Mouse (Mus musculus) gastrocnemius, postnatal 36 days (tissue): ENCODE data around the gene Mindy4. TPM values are rescaled to one million over a fixed set of nuclear protein-coding genes. Genes with fewer than 3 reads are reported as not detected.

Source experiments
- DNase-seq, 2 experiments: peaks; one replicate each; pipeline ENCODE4 v3.0.0; 2022
- intact Hi-C: fragments of 180-260 bp; cut with DNase I; formaldehyde crosslinking; loops from one replicate; pipeline ENCODE4 v1.15.1; 2025
- microRNA-seq, 2 experiments: library from miRNA; unstranded; fragments of <30 nt; microRNA quantifications; one replicate each; pipeline ENCODE4 v1.2.0; 2021
- total RNA-seq, 2 experiments: library from RNA; stranded (reverse); gene quantifications; 2 replicates each; pipeline ENCODE4 v1.2.3; 2021

Gene Mindy4
- total RNA-seq, 2 experiments from 2014 or later, result 3.0 to 3.4 TPM

DNA sequence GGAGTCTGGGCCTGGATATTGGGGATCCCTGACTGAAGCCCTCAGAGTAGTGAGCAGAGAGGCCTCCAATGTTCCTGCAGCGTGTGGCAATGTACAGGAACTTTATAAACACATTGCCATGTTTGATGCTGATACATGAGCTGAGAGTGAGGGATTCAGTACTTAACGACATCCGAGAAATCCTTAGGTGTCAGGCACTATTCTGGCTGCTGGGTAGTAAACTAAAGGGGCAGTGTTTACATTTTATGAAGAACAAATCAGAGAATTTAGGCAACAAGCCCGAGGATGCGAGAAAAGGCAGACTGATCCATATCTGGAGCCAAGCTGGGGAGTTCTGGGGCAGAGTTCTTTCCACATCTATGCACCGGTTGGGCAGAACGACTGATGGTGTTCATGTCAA is 152.4 kb downstream of the Mindy4 start:
- no peak for DNase-seq
- intact Hi-C loops, result no loop called here

DNA sequence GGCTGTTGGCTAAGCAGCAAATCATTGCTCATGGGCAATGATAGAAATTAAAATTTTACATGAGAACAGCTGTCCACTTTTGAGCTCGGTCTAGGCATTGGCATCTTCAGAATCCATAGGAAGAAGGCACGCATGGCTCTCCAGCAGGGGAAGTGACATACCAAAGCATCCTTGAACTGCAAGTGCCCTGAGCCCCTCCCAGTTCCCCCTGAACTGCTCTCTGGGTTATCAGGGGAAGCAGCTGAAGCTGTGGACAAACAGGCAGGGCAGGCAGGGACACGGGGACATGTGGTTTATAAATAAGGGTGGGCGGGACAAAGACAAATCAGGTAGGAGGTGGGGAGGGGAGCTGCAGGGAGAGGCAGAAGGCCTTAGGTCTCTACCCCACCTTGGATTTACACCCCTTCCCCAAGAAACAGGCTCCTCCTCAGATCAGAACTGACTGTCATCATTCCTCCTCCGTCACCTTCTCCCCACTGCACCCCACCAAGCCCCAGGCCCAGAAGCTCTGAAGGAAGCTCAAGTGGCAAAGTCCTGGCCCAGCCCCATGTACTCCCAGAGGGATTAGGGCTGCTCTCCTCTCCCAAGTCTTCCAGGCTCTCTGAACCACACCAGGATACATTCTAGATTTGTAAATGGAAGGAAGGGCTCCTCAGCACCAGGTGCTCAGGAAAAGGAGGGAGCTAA is 153.0 kb downstream of the Mindy4 start:
- DNase-seq, result peak in 1 of 2 experiments; percentile 21
- intact Hi-C loops, result no loop called here

DNA sequence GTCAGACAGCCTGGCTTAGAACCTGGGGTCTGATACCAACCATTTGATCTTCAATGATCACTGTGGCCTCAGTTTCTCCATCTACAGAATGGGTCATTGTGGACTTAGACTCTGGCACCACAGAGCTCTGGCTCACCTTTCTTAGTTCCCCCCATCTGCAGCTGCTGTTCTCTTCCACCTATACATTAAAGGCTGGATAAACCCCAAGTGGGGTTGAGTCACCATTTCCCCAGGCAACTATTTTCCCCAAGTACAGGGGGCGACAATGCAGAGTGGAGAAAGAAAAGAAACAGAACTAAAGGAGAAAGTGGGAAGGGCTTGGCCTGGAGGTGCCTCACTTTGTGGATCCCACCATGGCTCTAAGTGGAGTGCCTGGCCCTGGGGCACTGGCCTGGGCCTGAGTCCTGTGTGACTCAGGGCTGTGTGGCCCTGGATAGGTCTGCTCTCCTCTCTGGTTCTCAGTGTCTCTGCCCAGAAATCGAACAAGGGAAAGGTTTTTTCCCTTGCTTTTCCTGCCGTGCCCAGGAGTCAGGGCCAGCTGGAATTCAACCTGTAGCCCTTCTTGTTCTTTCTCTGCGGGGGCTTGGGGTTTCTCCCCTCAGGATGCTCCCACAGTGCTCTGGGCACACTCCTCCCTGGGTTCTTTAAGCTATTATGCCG is 153.9 kb downstream of the Mindy4 start:
- intact Hi-C loops, result no loop called here
- DNase-seq, result peak in 1 of 2 experiments; percentile 10

DNA sequence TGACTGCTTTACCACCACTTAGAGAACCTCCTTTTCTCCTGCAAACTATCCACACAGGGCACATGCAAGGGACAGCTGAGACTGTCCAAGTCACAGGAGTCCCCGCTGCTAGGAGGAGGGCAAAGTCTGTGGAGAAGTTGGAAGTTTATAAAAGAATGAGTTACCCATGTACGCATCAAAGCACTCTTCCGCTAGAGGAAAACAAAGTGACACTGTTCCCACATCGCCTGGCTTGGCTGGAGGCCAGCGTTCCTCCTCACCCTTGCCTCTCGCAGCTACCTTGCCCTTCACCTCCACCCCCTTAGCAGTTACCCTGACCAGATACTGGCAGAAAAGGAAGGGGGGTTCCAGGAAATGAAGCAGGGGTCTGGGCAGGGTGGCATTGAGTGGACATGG is 154.5 kb downstream of the Mindy4 start:
- peak in 1 of 2 experiments; percentile 13 for DNase-seq
- intact Hi-C loops, result no loop called here

DNA sequence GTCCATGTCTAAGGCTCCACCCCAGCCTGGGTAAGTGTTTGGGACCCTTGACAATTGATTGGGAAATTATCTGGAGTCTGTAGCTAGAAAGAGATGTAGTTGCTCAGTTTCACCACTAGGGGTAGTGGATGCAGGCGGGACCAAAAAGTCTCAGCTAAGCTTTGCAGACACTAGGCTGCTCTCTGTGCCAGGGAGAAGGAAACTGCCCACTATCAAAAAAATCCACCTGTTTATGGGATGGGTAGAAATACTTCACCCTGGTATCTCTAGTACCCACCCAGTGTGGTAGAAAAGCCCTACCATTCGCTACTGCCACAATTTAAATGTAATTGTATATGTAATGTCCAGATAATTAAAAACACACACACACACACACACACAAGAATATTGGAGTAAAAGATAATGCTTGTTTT is 155.6 kb downstream of the Mindy4 start:
- peak in 1 of 2 experiments; percentile 11 for DNase-seq
- intact Hi-C loops, result no loop called here

DNA sequence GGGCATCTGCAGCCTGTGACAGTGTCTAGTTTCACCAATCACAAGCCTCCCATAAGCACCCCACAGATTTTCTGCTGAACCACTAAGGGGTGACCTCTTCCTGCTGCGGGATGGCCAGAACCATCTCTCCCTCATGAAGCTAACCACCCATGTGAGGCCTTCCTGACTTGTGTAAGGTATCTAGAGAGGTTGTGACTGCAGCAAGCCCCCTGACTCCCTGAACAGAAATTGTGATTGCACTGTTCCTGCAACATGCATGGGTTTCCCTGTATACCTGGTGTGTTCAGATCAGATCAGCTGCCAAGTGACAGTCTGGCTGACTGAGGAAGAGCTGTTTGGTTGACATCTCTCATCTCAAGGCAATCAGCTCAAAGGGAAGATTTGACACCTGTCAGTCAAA is 159.5 kb downstream of the Mindy4 start:
- DNase-seq, result no peak
- intact Hi-C loops, result no loop called here

DNA sequence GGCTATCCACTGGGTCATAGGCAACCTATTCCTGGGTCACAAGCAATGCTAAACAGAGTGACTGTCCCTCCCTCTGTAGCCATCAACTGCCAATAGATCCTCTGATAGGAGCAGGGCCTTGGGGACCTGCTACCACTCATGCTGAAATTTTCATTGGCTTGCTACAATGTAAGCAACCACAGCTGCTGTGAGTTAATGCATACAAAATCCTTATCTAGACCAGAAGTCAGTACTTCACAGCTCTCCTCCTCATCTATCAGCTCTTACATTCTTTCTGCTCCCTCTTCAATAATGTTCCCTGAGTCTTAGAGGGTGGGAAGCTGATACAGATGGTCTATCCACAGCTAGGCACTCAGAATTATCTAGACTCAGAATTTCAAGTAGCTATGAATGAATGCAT is 163.9 kb downstream of the Mindy4 start:
- no peak for DNase-seq
- intact Hi-C loops, result no loop called here

Small RNA genes lying within 50 kb of the gene (microRNA-seq; reads per million reads assigned to microRNA genes)
- gene Gm25458, result 0 reads per million in 2 experiments

Other genes with a start within 250 kb of the Mindy4 start
- gene Nod1, start 230.8 kb upstream of the Mindy4 start, total RNA-seq, result 1 to 10 TPM; 6.1 to 8.2 TPM
- 1 to 10 TPM; 8.8 to 8.9 TPM for gene Ggct, start 210.4 kb upstream of the Mindy4 start, total RNA-seq
- 10 to 100 TPM; 51.5 to 54.6 TPM for gene Gars, start 165.4 kb upstream of the Mindy4 start, total RNA-seq
- 10 to 100 TPM; 19.5 to 20.8 TPM for gene Crhr2, start 70.4 kb upstream of the Mindy4 start, total RNA-seq
- 10 to 100 TPM in 1 of 2 experiments, 1 to 10 TPM in 1; 7.3 to 10.8 TPM for gene Inmt, start 28.3 kb upstream of the Mindy4 start, total RNA-seq
- 100 to 1,000 TPM; 252 TPM for gene Aqp1, start 133.0 kb downstream of the Mindy4 start, total RNA-seq
- gene Ghrhr, start 172.9 kb downstream of the Mindy4 start, total RNA-seq, result not detected
- 1 to 10 TPM in 1 of 2 experiments, under 1 TPM in 1; 0.86 to 1.6 TPM for gene Adcyap1r1, start 248.6 kb downstream of the Mindy4 start, total RNA-seq